Mouse (Mus musculus) neural tube, embryonic 12.5 days (tissue): ENCODE results near the gene Adam11. TPM values are rescaled to one million over a fixed set of nuclear protein-coding genes. Genes with fewer than 3 reads are reported as not detected.

Experiments
- ATAC-seq: fragments of 200-750 bp; cut with Nextera tagmentation; 2 replicates; pipeline ENCODE4 v1.8.0; 2017; ENCODE audit warnings: low read depth, mild to moderate bottlenecking, moderate TSS enrichment, moderate library complexity; ENCODE audit not compliant: low FRiP score
- H3K27ac ChIP-seq: fragments of 300-500 bp; sonication (generic); 2 replicates; pipeline ENCODE4 v1.5.1; 2016
- H3K27me3 ChIP-seq: fragments of 300-500 bp; sonication (generic); replicated peaks from 2 replicates; pipeline ENCODE4 v1.6.1; 2016; ENCODE audit warnings: mild to moderate bottlenecking
- H3K36me3 ChIP-seq: fragments of 300-500 bp; sonication (generic); 2 replicates; pipeline ENCODE4 v1.6.1; 2016; ENCODE audit warnings: mild to moderate bottlenecking
- H3K4me1 ChIP-seq: fragments of 300-500 bp; sonication (generic); 2 replicates; pipeline ENCODE4 v1.6.1; 2016
- H3K4me2 ChIP-seq: fragments of 300-500 bp; sonication (generic); replicated peaks from 2 replicates; pipeline ENCODE4 v1.6.1; 2016; ENCODE audit warnings: mild to moderate bottlenecking
- H3K4me3 ChIP-seq: fragments of 300-500 bp; sonication (generic); 2 replicates; pipeline ENCODE4 v1.5.1; 2016
- H3K9ac ChIP-seq: fragments of 300-500 bp; sonication (generic); 2 replicates; pipeline ENCODE4 v1.6.1; 2016; ENCODE audit warnings: mild to moderate bottlenecking
- H3K9me3 ChIP-seq: fragments of 300-500 bp; sonication (generic); 2 replicates; pipeline ENCODE4 v1.6.1; 2016; ENCODE audit warnings: mild to moderate bottlenecking
- WGBS: fragments of 180-500 bp; shearing (Covaris S2); methylation state at CpG from one replicate; pipeline ENCODE4 v1.1.7; 2016; 5-methylcytosine and 5-hydroxymethylcytosine counted together
- polyA plus RNA-seq: library from polyadenylated mRNA; unstranded; fragments of >200 nt; fragmentation: Nextera tagmentation; extraction: Ambion mirVana; gene quantifications from 2 replicates; pipeline ENCODE4 v1.2.1, GENCODE M21; 2016

Adam11 gene
- polyA plus RNA-seq, 1 experiment from 2014 or later = 41.6 TPM

GRCm38 (mm10) chr11:102755391-102755790, 5.8 kb upstream of the Adam11 start:
- ATAC-seq = no peak
- Histone ChIP-seq H3K4me2 (no peak overlapping the region), H3K4me3 (no peak overlapping the region), H3K36me3 (no peaks in the 10 kb centered on the region), H3K27me3 (peaks cover 8% of the 10 kb centered on the region), H3K27ac (no peak overlapping the region), H3K9ac (no peak overlapping the region), H3K9me3 (no peaks in the 10 kb centered on the region), H3K4me1 (peaks cover 28% of the 10 kb centered on the region)
- 72% methylated on average over 7 of the region's 7 CpGs for WGBS

DNA sequence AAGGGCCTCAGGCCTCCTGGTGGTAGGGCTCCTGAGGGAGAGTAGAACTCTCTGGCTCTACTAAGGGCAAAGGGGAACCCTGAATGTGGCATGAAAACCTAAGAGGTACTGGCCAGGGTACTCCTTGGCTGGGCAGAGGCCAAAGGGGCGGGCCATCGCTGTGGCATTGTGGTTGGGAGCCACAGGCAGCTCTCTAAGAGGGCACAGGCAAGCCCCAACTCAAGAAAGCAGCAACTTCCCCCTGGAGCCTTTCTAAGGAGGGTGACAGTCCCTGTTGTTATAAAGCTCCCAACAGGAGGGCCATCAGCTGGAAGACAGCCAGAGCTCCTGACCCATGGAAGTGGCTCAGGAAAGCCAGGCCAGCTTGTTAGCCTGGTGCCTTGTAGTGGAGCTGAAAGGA, 2.3 kb upstream of the Adam11 start:
- Histone ChIP-seq H3K27ac (no peak overlapping the region), H3K9ac (no peak overlapping the region), H3K27me3 (peaks cover 27% of the 10 kb centered on the region), H3K36me3 (no peaks in the 10 kb centered on the region), H3K4me3 (no peak overlapping the region), H3K9me3 (no peaks in the 10 kb centered on the region), H3K4me2 (no peak overlapping the region), H3K4me1 (peaks cover 37% of the 10 kb centered on the region)
- ATAC-seq = no peak
- WGBS = 90% methylated on average over 2 of the region's 2 CpGs

DNA sequence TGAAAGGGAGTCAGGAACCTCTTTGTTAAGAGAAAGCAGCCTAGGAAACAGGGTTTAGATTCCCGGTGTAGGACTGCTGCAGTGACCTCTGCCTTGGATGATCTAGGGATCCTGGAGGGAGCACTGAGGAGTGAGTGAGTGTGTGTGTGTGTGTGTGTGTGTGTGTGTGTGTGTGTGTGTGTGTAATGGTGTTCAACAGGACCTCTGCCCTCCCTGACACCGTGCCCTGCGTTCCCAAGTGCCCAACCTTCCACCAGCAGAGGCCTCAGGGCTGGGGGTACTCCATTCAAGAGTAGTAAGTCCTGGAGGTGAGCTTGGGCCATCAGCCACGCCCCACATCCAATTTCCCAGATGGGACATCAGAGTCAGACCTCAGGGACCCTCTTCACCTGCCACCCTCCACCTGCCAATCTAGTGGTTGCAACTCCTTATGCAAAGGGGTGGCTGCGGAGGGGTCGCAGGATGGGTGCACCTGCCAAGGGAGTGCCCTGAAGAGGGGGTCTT, 382 bp upstream of the Adam11 start:
- Histone ChIP-seq H3K4me2 (peak overlapping the region; percentile 98), H3K4me3 (peak overlapping the region; percentile 59), H3K4me1 (peaks cover 32% of the 10 kb centered on the region), H3K9me3 (no peaks in the 10 kb centered on the region), H3K27ac (no peak overlapping the region), H3K36me3 (no peaks in the 10 kb centered on the region), H3K27me3 (peaks cover 32% of the 10 kb centered on the region), H3K9ac (peak overlapping the region; percentile 80)
- ATAC-seq = no peak
- WGBS = 9% methylated on average over 6 of the region's 6 CpGs

DNA sequence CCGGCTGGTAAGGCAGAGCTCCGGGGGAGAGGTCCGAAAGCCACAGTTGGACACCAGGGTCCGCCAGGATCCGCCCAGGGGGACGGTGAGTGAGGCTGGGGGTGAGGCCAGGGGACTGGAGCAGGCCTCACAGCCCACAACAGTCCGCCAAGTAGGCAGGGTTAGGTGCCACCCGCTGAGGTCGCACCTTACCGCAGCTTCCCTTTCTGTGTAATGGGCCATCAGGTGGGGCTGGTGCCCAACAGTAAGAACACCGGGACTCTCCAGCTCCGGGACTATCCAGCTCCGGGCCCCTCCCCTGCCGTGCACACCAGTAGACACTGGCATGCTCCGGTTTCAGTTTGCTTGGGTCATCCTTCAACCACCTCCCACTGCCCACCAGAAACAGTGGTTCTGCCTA, 1.0 kb downstream of the Adam11 start:
- Histone ChIP-seq H3K27ac (no peak overlapping the region), H3K4me2 (peak overlapping the region; percentile 98), H3K36me3 (no peaks in the 10 kb centered on the region), H3K27me3 (peaks cover 32% of the 10 kb centered on the region), H3K4me3 (peak overlapping the region; percentile 59), H3K9me3 (no peaks in the 10 kb centered on the region), H3K4me1 (peaks cover 34% of the 10 kb centered on the region), H3K9ac (peak overlapping the region; percentile 80)
- no peak; the same call in 1 of the 2 replicates for ATAC-seq
- 9% methylated on average over 15 of the region's 15 CpGs for WGBS

GRCm38 (mm10) chr11:102763009-102763767, 1.9 kb downstream of the Adam11 start:
- H3K27ac ChIP-seq = no peak overlapping the region
- peak overlapping the region; percentile 5; the same call in 1 of the 2 replicates for H3K9ac ChIP-seq
- H3K4me3 ChIP-seq = no peak overlapping the region

GRCm38 (mm10) chr11:102765416-102765815, 4.2 kb downstream of the Adam11 start:
- no peak for ATAC-seq
- Histone ChIP-seq H3K27ac (no peak overlapping the region), H3K9ac (no peak overlapping the region)

More at GRCm38 (mm10) chr11:102763009-102763767, 1.9 kb downstream of the Adam11 start:
- Histone ChIP-seq H3K4me2 (peak overlapping the region; percentile 98), H3K27me3 (peaks cover 32% of the 10 kb centered on the region), H3K36me3 (no peaks in the 10 kb centered on the region), H3K4me1 (peaks cover 40% of the 10 kb centered on the region), H3K9me3 (no peaks in the 10 kb centered on the region)
- ATAC-seq = peak; percentile 14; the same call in 1 of the 2 replicates
- 46% methylated on average over 11 of the region's 11 CpGs for WGBS

DNA sequence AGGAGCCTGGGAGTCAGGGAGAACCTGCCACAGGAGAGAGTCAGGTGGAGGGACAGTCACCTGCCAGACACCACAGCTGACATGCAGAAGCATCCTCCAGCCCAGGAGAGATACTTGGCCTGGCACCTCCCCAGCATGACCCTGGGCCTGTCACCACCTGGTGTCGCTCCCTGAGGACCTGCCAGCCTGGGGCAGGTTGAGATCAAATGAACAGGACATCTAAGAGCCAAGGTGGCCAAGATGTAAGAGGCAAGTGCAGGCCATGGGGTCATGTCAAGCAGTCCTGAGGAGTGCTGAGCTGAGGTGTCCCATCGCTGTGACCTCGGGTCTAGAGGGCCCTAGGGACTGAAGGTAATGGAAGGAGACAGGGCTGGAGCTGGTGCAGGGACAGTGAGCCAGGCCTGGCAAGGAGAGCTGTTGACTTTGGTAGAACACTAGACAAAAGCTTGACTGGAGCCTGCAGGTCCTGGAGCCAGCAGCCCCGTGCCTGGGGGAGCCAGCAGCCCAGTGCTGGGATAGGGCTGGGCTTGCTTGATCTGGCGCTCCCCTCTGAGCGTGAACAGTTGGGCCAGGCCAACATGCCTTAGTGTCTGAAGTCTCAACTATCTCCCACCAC, 5.9 kb downstream of the Adam11 start:
- Histone ChIP-seq H3K36me3 (no peaks in the 10 kb centered on the region), H3K9ac (no peak overlapping the region), H3K27ac (no peak overlapping the region), H3K27me3 (peaks cover 12% of the 10 kb centered on the region), H3K9me3 (no peaks in the 10 kb centered on the region), H3K4me2 (no peak overlapping the region), H3K4me3 (no peak overlapping the region), H3K4me1 (peaks cover 51% of the 10 kb centered on the region)
- 67% methylated on average over 6 of the region's 6 CpGs for WGBS
- no peak for ATAC-seq

More at GRCm38 (mm10) chr11:102765416-102765815, 4.2 kb downstream of the Adam11 start:
- Histone ChIP-seq H3K4me3 (no peak overlapping the region), H3K4me2 (no peak overlapping the region; the same call in 1 of the 2 replicates), H3K4me1 (peaks cover 45% of the 10 kb centered on the region), H3K27me3 (peaks cover 24% of the 10 kb centered on the region), H3K9me3 (no peaks in the 10 kb centered on the region), H3K36me3 (no peaks in the 10 kb centered on the region)
- 86% methylated on average over 5 of the region's 5 CpGs for WGBS

GRCm38 (mm10) chr11:102769141-102769540, 7.9 kb downstream of the Adam11 start:
- no peak overlapping the region for H3K4me2 ChIP-seq
- H3K27ac ChIP-seq = no peak overlapping the region
- H3K9me3 ChIP-seq = no peaks in the 10 kb centered on the region
- peaks cover 51% of the 10 kb centered on the region for H3K4me1 ChIP-seq
- H3K9ac ChIP-seq = no peak overlapping the region
- 83% methylated on average over 6 of the region's 6 CpGs for WGBS
- peaks cover 5% of the 10 kb centered on the region; the same call in 1 of the 2 replicates for H3K27me3 ChIP-seq
- no peaks in the 10 kb centered on the region for H3K36me3 ChIP-seq
- no peak for ATAC-seq
- H3K4me3 ChIP-seq = no peak overlapping the region

- WGBS = 82% methylated on average over 12 of the region's 12 CpGs
- Histone ChIP-seq H3K4me3 (no peak overlapping the region), H3K36me3 (no peaks in the 10 kb centered on the region), H3K27ac (no peak overlapping the region), H3K4me1 (peaks cover 51% of the 10 kb centered on the region), H3K9me3 (no peaks in the 10 kb centered on the region), H3K27me3 (peaks cover 2% of the 10 kb centered on the region; the same call in 1 of the 2 replicates), H3K4me2 (no peak overlapping the region), H3K9ac (no peak overlapping the region)
- no peak for ATAC-seq
These were observed 8.9 kb downstream of the Adam11 start for GRCm38 (mm10) chr11:102769993-102770661.

GRCm38 (mm10) chr11:102770662-102771435, 9.6 kb downstream of the Adam11 start:
- WGBS = 43% methylated on average over 15 of the region's 15 CpGs
- no peaks in the 10 kb centered on the region for H3K9me3 ChIP-seq
- H3K4me2 ChIP-seq = no peak overlapping the region
- H3K27me3 ChIP-seq = no peaks in the 10 kb centered on the region; the same call in 1 of the 2 replicates
- H3K9ac ChIP-seq = no peak overlapping the region; the same call in 1 of the 2 replicates
- no peak overlapping the region for H3K27ac ChIP-seq
- H3K4me1 ChIP-seq = peaks cover 55% of the 10 kb centered on the region
- H3K36me3 ChIP-seq = no peaks in the 10 kb centered on the region
- ATAC-seq = no peak
- no peak overlapping the region for H3K4me3 ChIP-seq

- H3K9me3 ChIP-seq = no peaks in the 10 kb centered on the region
- WGBS = 37% methylated on average over 16 of the region's 16 CpGs
- H3K9ac ChIP-seq = no peak overlapping the region; the same call in 1 of the 2 replicates
- no peak overlapping the region for H3K4me3 ChIP-seq
- no peak overlapping the region for H3K27ac ChIP-seq
- H3K4me2 ChIP-seq = peak overlapping the region; percentile 32
- ATAC-seq = no peak
- no peaks in the 10 kb centered on the region; the same call in 1 of the 2 replicates for H3K27me3 ChIP-seq
- peaks cover 10% of the 10 kb centered on the region for H3K36me3 ChIP-seq
- H3K4me1 ChIP-seq = peaks cover 55% of the 10 kb centered on the region
These were observed 10.9 kb downstream of the Adam11 start for GRCm38 (mm10) chr11:102771916-102772714.
